Mouse (Mus musculus) liver, embryonic 13.5 days (tissue): ENCODE results near the gene Dnph1. TPM values are rescaled to one million over a fixed set of nuclear protein-coding genes. Genes with fewer than 3 reads are reported as not detected.

Source experiments
- ATAC-seq: fragments of 200-750 bp; cut with Nextera tagmentation; 2 replicates; pipeline ENCODE4 v1.8.0; 2017; ENCODE audit warnings: low read depth, mild to moderate bottlenecking, moderate number of reproducible peaks, moderate library complexity
- DNase-seq: peaks from one replicate; pipeline ENCODE4 v3.0.0; 2022
- H3K27ac ChIP-seq: fragments of 300-500 bp; sonication (generic); 2 replicates; pipeline ENCODE4 v1.5.1; 2015; ENCODE audit warnings: moderate library complexity, mild to moderate bottlenecking, inconsistent platforms
- H3K27me3 ChIP-seq: fragments of 300-500 bp; sonication (generic); 2 replicates; pipeline ENCODE4 v1.6.1; 2015; ENCODE audit warnings: mild to moderate bottlenecking, inconsistent platforms
- H3K36me3 ChIP-seq: fragments of 300-500 bp; sonication (generic); 2 replicates; pipeline ENCODE4 v1.6.1; 2015; ENCODE audit warnings: mild to moderate bottlenecking, inconsistent platforms
- H3K4me1 ChIP-seq: fragments of 300-500 bp; sonication (generic); replicated peaks from 2 replicates; pipeline ENCODE4 v1.6.1; 2015; ENCODE audit warnings: inconsistent platforms
- H3K4me2 ChIP-seq: fragments of 300-500 bp; sonication (generic); 2 replicates; pipeline ENCODE4 v1.6.1; 2015; ENCODE audit warnings: inconsistent platforms, mild to moderate bottlenecking, moderate library complexity
- H3K4me3 ChIP-seq: fragments of 300-500 bp; sonication (generic); replicated peaks from 2 replicates; pipeline ENCODE4 v1.5.1; 2015; ENCODE audit warnings: mild to moderate bottlenecking, inconsistent platforms
- H3K9ac ChIP-seq: fragments of 300-500 bp; sonication (generic); 2 replicates; pipeline ENCODE4 v1.6.1; 2015; ENCODE audit warnings: mild to moderate bottlenecking, inconsistent platforms
- H3K9me3 ChIP-seq: fragments of 300-500 bp; sonication (generic); replicated peaks from 2 replicates; pipeline ENCODE4 v1.6.1; 2016; ENCODE audit warnings: inconsistent platforms
- WGBS: fragments of 180-500 bp; shearing (Covaris S2); methylation state at CpG from one replicate; pipeline ENCODE4 v1.1.7; 2015; ENCODE audit not compliant: insufficient replicate concordance; 5-methylcytosine and 5-hydroxymethylcytosine counted together
- polyA plus RNA-seq: library from polyadenylated mRNA; unstranded; fragments of >200 nt; fragmentation: Nextera tagmentation; extraction: Ambion mirVana; gene quantifications from 2 replicates; pipeline ENCODE4 v1.2.1, GENCODE M21; 2015

The Dnph1 gene
- polyA plus RNA-seq: 34.6 and 35.1 TPM in 2 replicates

DNA sequence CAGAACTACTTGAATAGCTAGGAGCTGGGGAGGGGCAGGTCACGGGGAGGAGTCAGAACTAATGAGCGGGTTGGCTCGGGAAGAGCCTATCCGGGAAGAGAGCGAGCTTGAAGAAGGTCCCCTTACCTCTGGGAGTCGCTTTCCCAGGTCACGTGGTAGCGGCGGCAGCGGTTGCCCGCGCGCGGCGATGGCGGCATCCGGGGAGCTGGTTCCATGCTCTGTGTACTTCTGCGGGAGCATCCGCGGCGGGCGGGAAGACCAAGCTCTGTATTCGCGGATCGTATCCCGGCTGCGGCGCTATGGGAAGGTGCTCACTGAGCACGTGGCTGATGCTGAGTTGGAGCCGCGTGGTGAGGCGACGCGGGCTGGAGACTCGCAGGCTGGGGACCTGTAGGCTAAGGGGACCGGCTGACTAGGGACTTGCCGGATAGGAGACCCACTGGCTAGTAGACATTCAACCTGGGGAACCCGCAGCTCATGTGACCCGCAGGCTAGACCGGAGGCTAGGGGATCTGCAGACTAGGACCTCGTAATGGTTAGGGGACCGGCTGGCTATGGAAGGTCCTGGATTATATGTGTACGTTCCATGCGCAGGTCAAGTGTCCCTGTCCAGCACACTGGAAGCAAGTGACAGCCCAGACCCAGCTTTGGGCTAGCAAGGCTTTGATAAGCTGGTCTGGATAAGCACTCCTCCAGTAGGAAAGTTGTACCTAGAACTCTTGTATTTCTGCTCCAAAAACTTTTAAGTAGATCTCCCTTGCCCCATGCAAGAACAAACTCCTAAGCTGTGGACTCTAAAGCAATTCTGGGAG, at the start of gene Dnph1:
Dnph1 (plus strand) TSS at position 89 of the 812 bp plus-strand sequence.
- no peaks in the 10 kb centered on the region for H3K9me3 ChIP-seq
- peak within 1 kb of the TSS; percentile 18; the same call in 1 of the 2 replicates for H3K27ac ChIP-seq
- H3K4me3 ChIP-seq: peak within 1 kb of the TSS; percentile 72
- peaks cover 27% of the 10 kb centered on the region for H3K4me1 ChIP-seq
- WGBS: under 1% methylated on average over 44 of the region's 44 CpGs
- H3K9ac ChIP-seq: peak within 1 kb of the TSS; percentile 80
- H3K27me3 ChIP-seq: peaks cover 32% of the 10 kb centered on the region
- peak; percentile 79 for DNase-seq
- H3K36me3 ChIP-seq: peaks cover 25% of the 10 kb centered on the region
- peak within 1 kb of the TSS; percentile 92 for H3K4me2 ChIP-seq
- peak; percentile 98 for ATAC-seq

DNA sequence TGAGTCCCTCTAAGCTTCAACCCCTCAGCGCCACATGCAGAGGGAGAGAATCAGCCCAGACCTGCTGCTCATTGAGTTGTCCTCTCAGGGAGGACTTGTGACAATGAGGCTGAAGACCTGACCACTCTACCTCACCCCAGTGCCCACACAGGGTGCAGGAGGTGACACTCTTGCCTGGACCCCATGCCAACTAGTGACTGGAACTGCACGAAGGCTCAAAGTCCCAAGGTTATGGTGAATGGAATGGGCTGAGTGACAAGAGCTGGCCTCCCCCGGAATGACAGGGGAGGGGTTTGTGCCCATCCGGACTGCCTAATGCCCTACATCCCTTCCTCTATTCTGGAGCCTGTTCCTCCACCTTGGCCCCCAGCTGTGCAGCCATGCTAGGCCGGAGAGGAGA, 43.8 kb upstream of the Dnph1 start:
- Histone ChIP-seq H3K4me3 (no peak overlapping the region), H3K9me3 (no peaks in the 10 kb centered on the region), H3K9ac (no peak overlapping the region), H3K4me2 (no peak overlapping the region), H3K27ac (no peak overlapping the region), H3K4me1 (peaks cover 20% of the 10 kb centered on the region), H3K36me3 (no peaks in the 10 kb centered on the region), H3K27me3 (peaks cover 72% of the 10 kb centered on the region)
- WGBS: 34% methylated on average over 5 of the region's 5 CpGs
- no peak for DNase-seq
- no peak for ATAC-seq

DNA sequence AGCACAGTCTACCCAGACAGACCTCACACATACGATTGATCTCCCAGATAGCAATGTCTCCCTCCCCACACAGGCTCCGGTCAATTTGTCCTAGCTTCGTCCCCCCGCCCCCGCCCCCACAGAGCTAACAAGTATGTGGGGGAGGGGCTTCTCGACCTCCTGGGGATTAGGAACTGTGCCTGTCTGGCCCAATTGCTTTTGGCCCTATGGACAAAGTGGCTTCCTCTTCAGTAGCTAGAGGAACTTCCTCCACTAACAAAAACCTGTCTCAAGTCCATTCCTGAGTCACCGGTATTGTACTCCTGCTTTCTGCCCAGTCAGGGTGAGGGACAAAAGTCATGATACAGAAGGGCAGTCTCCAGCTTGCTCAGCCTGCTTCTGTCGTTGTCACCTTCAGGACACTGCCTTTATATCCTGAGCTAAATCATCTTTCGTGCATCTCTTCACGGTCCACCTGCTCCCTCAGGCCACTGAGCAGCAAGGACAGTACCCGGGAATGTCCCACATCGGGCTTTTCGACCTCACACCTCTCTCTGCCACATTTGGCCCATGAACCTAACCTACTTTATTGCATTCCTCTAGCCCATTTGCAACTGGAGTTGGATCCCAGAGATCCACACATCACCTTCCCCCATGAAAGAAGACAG, 43.1 kb upstream of the Dnph1 start:
- H3K36me3 ChIP-seq: no peaks in the 10 kb centered on the region
- H3K9me3 ChIP-seq: no peaks in the 10 kb centered on the region
- H3K4me2 ChIP-seq: no peak overlapping the region
- H3K9ac ChIP-seq: no peak overlapping the region
- DNase-seq (no peak), ATAC-seq (no peak)
- H3K4me1 ChIP-seq: peaks cover 24% of the 10 kb centered on the region
- H3K4me3 ChIP-seq: no peak overlapping the region
- peaks cover 74% of the 10 kb centered on the region for H3K27me3 ChIP-seq
- 5% methylated on average over 13 of the region's 13 CpGs for WGBS
- H3K27ac ChIP-seq: no peak overlapping the region

DNA sequence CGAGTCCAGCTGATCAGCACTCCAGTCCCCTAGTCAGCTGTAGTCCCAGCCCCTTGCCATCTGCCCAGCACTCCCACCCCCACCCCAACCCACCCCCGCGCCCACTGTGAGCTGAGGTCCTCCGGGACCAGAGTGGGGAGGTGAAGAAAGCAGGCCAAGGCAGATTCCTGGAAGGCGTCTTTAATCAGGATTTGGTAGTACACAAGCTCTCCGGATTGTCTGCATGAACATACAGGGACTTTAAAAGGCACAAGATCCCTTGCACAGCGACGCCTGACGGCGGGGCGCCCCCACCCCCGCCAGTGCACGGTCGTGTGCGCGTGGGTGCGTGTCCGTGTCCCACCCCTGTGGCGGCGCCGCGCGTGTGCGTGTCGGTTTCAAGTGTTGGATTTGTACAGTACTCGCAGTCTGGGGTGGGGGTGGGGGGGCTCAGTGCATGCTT, 42.5 kb upstream of the Dnph1 start:
- Histone ChIP-seq H3K27ac (no peak overlapping the region), H3K36me3 (no peaks in the 10 kb centered on the region), H3K4me2 (peak overlapping the region; percentile 55), H3K9ac (no peak overlapping the region), H3K4me3 (no peak overlapping the region), H3K4me1 (peaks cover 24% of the 10 kb centered on the region), H3K9me3 (no peaks in the 10 kb centered on the region), H3K27me3 (peaks cover 79% of the 10 kb centered on the region)
- DNase-seq: no peak
- 2% methylated on average over 26 of the region's 26 CpGs for WGBS
- ATAC-seq: no peak

DNA sequence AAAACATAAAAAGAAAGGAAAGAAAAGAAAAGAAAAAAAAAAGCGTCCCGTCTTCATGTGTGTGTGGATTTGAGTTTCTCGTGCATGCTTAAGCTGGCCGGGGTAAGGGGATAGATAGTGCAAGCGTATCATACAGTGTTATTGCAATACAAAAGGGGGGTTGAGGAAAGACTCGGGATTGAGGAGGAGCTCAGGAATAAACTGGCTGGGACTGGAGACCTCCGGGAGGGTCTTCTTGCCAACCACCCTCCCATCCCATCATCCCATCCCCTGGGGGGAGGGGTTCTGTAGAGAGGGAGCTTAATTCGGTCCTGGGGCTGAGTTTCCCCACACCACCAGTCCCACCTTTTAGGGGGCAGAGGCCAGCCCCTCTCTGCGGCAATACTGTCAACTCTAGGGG, 42.0 kb upstream of the Dnph1 start:
- WGBS: 7% methylated on average over 9 of the region's 9 CpGs
- ATAC-seq: no peak
- no peak overlapping the region for H3K9ac ChIP-seq
- H3K4me1 ChIP-seq: peaks cover 24% of the 10 kb centered on the region
- 0 out of 2 replicates have a peak overlapping the region, but pooled peaks have one; percentile 31 for H3K4me3 ChIP-seq
- H3K27me3 ChIP-seq: peaks cover 85% of the 10 kb centered on the region
- peak overlapping the region; percentile 55 for H3K4me2 ChIP-seq
- no peak overlapping the region for H3K27ac ChIP-seq
- no peak for DNase-seq
- H3K9me3 ChIP-seq: no peaks in the 10 kb centered on the region
- H3K36me3 ChIP-seq: no peaks in the 10 kb centered on the region

DNA sequence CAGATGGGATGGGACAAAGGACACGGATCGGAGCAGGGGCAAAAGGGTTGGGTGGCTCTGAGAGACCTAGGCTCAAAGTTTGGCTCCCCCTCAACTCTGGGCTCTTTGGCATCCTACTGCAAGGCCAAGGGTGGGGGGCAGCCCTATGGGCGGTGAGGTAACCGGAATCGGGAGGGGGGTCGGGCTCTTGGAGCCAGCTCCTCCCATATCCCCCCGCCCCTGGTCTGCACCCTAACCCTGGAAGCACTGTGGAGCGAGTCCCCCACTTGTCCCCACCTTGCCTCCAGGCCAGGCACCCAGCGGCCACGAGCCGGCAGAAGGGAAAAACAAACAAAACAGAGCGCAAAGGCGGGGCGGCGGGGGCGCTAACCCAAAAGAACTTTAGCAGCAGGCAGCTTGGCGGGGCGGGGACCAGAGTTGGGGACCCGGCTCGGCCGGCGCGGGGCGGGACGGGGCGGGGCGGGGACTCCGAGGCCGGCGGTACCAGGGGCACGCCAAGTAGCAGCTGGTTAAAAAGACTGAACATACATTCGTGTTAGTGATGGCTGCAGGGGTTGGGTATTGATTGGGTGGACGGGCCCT, 41.3 kb upstream of the Dnph1 start:
- H3K9me3 ChIP-seq: no peaks in the 10 kb centered on the region
- H3K27me3 ChIP-seq: peaks cover 91% of the 10 kb centered on the region
- H3K4me2 ChIP-seq: peak overlapping the region; percentile 55
- ATAC-seq (peak; percentile 16; the same call in 1 of the 2 replicates), DNase-seq (no peak)
- H3K4me3 ChIP-seq: peak overlapping the region; percentile 31
- H3K4me1 ChIP-seq: peaks cover 24% of the 10 kb centered on the region
- no peaks in the 10 kb centered on the region for H3K36me3 ChIP-seq
- H3K9ac ChIP-seq: no peak overlapping the region
- H3K27ac ChIP-seq: no peak overlapping the region
- 2% methylated on average over 33 of the region's 33 CpGs for WGBS

DNA sequence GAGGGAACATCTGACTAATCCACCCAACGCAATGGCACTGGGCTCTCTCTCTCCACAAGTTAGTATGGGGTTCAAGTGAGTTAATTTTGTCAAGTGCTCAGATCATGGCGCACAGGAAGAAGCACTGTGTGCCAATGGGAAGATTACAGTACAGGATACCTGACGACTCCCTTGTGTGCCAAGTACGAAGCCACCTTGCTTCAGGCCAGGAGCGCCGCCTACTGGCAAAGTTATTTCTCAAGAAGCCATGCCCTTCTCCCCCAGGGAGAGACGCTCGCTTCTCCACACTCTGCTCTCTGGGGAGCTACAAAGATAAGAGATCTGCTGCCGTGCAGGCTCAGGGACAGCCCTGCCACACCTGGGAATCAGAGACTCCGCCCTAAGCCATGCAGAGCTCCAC, 38.7 kb upstream of the Dnph1 start:
- Histone ChIP-seq H3K4me1 (peaks cover 32% of the 10 kb centered on the region), H3K36me3 (no peaks in the 10 kb centered on the region), H3K27ac (no peak overlapping the region), H3K4me3 (no peak overlapping the region), H3K27me3 (peaks cover 95% of the 10 kb centered on the region), H3K4me2 (no peak overlapping the region), H3K9me3 (no peaks in the 10 kb centered on the region), H3K9ac (no peak overlapping the region)
- peak; percentile 22 for DNase-seq
- no peak for ATAC-seq
- WGBS: 8% methylated on average over 10 of the region's 10 CpGs

DNA sequence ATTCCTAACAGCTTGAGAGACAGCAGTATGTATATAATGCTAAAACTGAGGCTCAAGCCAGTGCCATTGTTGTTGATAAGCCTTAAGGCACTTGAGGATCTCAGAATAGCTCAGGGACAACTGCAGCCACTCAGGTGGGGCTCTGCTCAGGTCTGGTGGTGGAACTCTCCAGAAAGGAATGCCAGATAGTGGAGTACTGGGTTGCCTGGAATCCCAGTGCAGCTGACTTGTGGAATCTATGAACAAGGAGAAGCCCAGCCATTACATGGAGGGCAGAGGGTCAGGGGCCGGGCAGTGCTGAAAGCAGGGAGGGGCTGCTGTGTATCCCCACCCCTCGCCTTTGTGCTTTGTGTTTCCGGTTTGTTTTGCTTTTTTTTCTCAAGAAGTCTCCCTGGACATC, 38.1 kb upstream of the Dnph1 start:
- H3K4me3 ChIP-seq: no peak overlapping the region
- ATAC-seq: no peak
- H3K27me3 ChIP-seq: peaks cover 89% of the 10 kb centered on the region
- H3K27ac ChIP-seq: no peak overlapping the region
- no peaks in the 10 kb centered on the region for H3K36me3 ChIP-seq
- 39% methylated on average over 3 of the region's 3 CpGs for WGBS
- no peak for DNase-seq
- no peaks in the 10 kb centered on the region for H3K9me3 ChIP-seq
- H3K4me2 ChIP-seq: no peak overlapping the region
- H3K9ac ChIP-seq: no peak overlapping the region
- H3K4me1 ChIP-seq: peaks cover 29% of the 10 kb centered on the region

DNA sequence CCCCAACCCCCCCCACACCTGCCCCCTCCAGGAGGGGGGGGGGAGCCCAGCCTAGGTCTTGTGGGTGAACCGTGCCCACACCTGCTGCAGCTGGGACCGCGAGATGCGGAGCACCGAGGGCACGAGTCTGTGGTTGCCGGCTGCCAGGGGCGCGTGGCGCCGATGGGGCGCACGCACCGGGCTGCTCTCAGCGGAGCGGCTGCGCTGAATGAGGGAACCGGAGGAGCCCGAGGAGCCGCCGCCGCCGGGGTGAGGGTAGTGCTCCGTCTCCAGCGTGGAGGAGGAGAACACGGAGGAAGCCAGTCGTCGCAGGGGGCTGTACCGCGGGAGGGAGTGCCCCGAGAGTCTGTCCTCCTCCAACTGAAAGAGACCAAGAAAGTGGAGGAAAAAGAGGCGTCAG, 35.8 kb upstream of the Dnph1 start:
- Histone ChIP-seq H3K4me3 (peak overlapping the region; percentile 23), H3K4me1 (peaks cover 14% of the 10 kb centered on the region), H3K9ac (no peak overlapping the region), H3K9me3 (no peaks in the 10 kb centered on the region), H3K36me3 (no peaks in the 10 kb centered on the region), H3K27me3 (peaks cover 67% of the 10 kb centered on the region), H3K27ac (no peak overlapping the region), H3K4me2 (peak overlapping the region; percentile 47)
- WGBS: 3% methylated on average over 30 of the region's 32 CpGs
- DNase-seq: no peak
- ATAC-seq: no peak

DNA sequence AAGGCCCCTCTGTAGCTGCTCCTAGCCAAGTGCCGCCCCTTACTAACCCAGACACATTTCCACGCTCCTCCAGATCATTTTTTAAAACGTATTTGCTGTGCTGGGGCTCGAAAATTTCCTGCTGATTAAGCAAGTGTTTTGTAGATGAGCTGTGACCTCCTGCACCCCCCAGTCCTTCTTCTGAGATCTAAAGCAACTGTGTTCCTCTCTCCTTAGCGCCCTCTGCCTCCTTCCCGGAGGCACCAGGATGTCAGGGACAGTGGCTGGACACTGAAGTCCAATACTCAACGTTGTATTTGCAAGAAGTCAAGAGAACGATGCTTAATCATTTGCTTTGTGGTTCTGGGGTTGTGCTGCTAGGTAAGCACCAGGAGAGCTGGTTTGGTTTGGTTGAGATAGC, 35.2 kb upstream of the Dnph1 start:
- Histone ChIP-seq H3K4me1 (peaks cover 13% of the 10 kb centered on the region; the same call in 1 of the 2 replicates), H3K27me3 (peaks cover 60% of the 10 kb centered on the region), H3K36me3 (no peaks in the 10 kb centered on the region), H3K9ac (no peak overlapping the region), H3K9me3 (no peaks in the 10 kb centered on the region), H3K4me2 (peak overlapping the region; percentile 47), H3K4me3 (peak overlapping the region; percentile 23; the same call in 1 of the 2 replicates), H3K27ac (no peak overlapping the region)
- 8% methylated on average over 8 of the region's 8 CpGs for WGBS
- DNase-seq (no peak), ATAC-seq (no peak)

DNA sequence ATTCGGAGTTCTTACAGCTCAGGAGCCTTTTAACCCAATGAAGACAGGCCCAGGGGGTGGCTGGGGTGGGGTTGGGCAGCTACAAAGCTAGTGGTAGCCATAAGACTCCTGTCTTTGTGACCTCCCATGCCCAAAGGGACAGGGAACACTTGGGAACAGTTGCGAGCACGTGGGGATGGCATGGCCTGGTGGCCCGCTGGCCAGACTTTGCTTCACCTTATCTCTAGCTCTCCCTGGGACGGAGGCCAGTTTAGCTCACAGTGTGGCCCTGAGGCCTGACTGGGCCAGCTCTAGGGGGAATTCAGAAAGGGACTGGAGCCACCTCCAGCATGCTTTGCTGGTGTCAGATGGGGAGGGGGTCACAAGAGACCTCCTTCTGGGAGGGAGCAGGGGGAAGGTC, 34.3 kb upstream of the Dnph1 start:
- Histone ChIP-seq H3K4me1 (peaks cover 13% of the 10 kb centered on the region; the same call in 1 of the 2 replicates), H3K4me3 (no peak overlapping the region), H3K27me3 (peaks cover 57% of the 10 kb centered on the region), H3K4me2 (no peak overlapping the region), H3K36me3 (no peaks in the 10 kb centered on the region), H3K9me3 (no peaks in the 10 kb centered on the region), H3K9ac (no peak overlapping the region), H3K27ac (no peak overlapping the region)
- WGBS: 62% methylated on average over 5 of the region's 5 CpGs
- DNase-seq: no peak
- no peak for ATAC-seq
